Mouse (Mus musculus): Measurements from ENCODE around the gene Olfr279. TPM values are rescaled to one million over a fixed set of nuclear protein-coding genes. Genes with fewer than 3 reads are reported as not detected.

Olfr279 gene
- polyA plus RNA-seq, 1 experiment from 2014 or later = not detected

GRCm38 (mm10) chr15:98528066-98528563 is 35.9 kb downstream of the Olfr279 start:
- Histone ChIP-seq H3K4me1 (ENCODE audit: insufficient read depth, low read depth, low read length) (peaks cover 6% of the 10 kb centered on the region; the same call in 1 of the 2 replicates), H3K27me3 (replicated peaks; ENCODE audit: insufficient read depth, low read length) (no peaks in the 10 kb centered on the region), H3K9ac (replicated peaks; ENCODE audit: low read depth) (no peak overlapping the region), H3K4me3 (ENCODE audit: low read depth, low read length) (no peak overlapping the region), H3K27ac (ENCODE audit: low read length) (no peak overlapping the region), H3K9me3 (ENCODE audit: low read length) (no peaks in the 10 kb centered on the region), H3K36me3 (ENCODE audit: insufficient read depth, low read length) (peaks cover 27% of the 10 kb centered on the region), H3K4me2 (replicated peaks; ENCODE audit: low read depth, low read length) (no peak overlapping the region)
- no peak for DNase-seq (ENCODE audit: low spot score)
- ATAC-seq = no peak
- no peak for TF ChIP-seq EP300 (IDR thresholded peaks at IDR 0.05)
- TF ChIP-seq CTCF (IDR thresholded peaks at IDR 0.05) = no peak
- 87% methylated on average over 5 of the region's 5 CpGs for WGBS

- peak overlapping the region; percentile 63 for H3K4me2 ChIP-seq (replicated peaks; ENCODE audit: low read depth, low read length)
- H3K27me3 ChIP-seq (replicated peaks; ENCODE audit: insufficient read depth, low read length) = no peaks in the 10 kb centered on the region
- ATAC-seq (no peak), DNase-seq (ENCODE audit: low spot score) (peak; percentile 48)
- H3K9me3 ChIP-seq (ENCODE audit: low read length) = no peaks in the 10 kb centered on the region
- peaks cover 6% of the 10 kb centered on the region; the same call in 1 of the 2 replicates for H3K4me1 ChIP-seq (ENCODE audit: insufficient read depth, low read depth, low read length)
- H3K27ac ChIP-seq (ENCODE audit: low read length) = no peak overlapping the region
- WGBS = 21% methylated on average over 5 of the region's 5 CpGs
- peaks cover 9% of the 10 kb centered on the region for H3K36me3 ChIP-seq (ENCODE audit: insufficient read depth, low read length)
- H3K4me3 ChIP-seq (ENCODE audit: low read depth, low read length) = no peak overlapping the region
- TF ChIP-seq EP300 (IDR thresholded peaks at IDR 0.05) (no peak), CTCF (IDR thresholded peaks at IDR 0.05) (no peak)
- 0 out of 2 replicates have a peak overlapping the region, but pooled peaks have one; percentile 19 for H3K9ac ChIP-seq (replicated peaks; ENCODE audit: low read depth)
Observed at GRCm38 (mm10) chr15:98532281-98532680, 40.1 kb downstream of the Olfr279 start.

DNA sequence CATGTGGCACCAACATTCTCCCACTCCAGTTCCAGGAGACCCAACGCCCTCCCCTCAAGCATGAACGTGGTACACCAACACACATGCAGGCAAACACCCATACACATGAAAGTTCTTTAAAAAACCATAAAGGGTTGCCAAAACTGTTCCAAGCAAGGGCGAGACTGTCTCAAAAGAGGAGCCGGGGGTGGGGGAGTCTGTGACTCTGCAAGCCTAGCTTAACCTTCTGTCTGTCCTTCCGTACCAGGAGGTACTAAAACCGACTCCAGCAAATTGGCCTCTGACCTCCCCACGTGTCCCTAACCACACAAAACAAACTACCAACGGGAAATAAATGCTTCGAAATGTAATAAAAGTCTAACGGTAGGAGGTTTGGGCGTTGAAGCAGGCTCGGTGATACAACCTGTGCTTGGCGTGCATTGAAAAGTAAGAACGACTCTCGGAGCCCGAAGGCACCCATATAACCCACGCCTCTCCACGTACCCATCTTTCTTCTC is 40.9 kb downstream of the Olfr279 start:
- H3K9me3 ChIP-seq (ENCODE audit: low read length) = no peaks in the 10 kb centered on the region
- H3K4me3 ChIP-seq (ENCODE audit: low read depth, low read length) = peak overlapping the region; percentile 80
- no peak for DNase-seq (ENCODE audit: low spot score)
- ATAC-seq = no peak
- H3K36me3 ChIP-seq (ENCODE audit: insufficient read depth, low read length) = 0 out of 2 replicates have a peak, but pooled peaks cover under 1% of the 10 kb centered on the region
- WGBS = 1% methylated on average over 18 of the region's 18 CpGs
- peak overlapping the region; percentile 63 for H3K4me2 ChIP-seq (replicated peaks; ENCODE audit: low read depth, low read length)
- H3K27ac ChIP-seq (ENCODE audit: low read length) = peak overlapping the region; percentile 62
- H3K4me1 ChIP-seq (ENCODE audit: insufficient read depth, low read depth, low read length) = peaks cover 6% of the 10 kb centered on the region; the same call in 1 of the 2 replicates
- H3K27me3 ChIP-seq (replicated peaks; ENCODE audit: insufficient read depth, low read length) = no peaks in the 10 kb centered on the region
- TF ChIP-seq CTCF (IDR thresholded peaks at IDR 0.05) (no peak), EP300 (IDR thresholded peaks at IDR 0.05) (no peak)
- H3K9ac ChIP-seq (replicated peaks; ENCODE audit: low read depth) = peak overlapping the region; percentile 89

GRCm38 (mm10) chr15:98533881-98534627 is 41.9 kb downstream of the Olfr279 start, which contains the start of gene Kansl2:
TSS of gene Kansl2 (minus strand) at chr15:98534264.
- peak within 1 kb of the TSS; percentile 80 for H3K4me3 ChIP-seq (ENCODE audit: low read depth, low read length)
- no peaks in the 10 kb centered on the region for H3K27me3 ChIP-seq (replicated peaks; ENCODE audit: insufficient read depth, low read length)
- ATAC-seq (peak; percentile 100), DNase-seq (ENCODE audit: low spot score) (peak; percentile 100)
- peak within 1 kb of the TSS; percentile 99 for H3K27ac ChIP-seq (ENCODE audit: low read length)
- H3K9me3 ChIP-seq (ENCODE audit: low read length) = no peaks in the 10 kb centered on the region
- TF ChIP-seq EP300 (IDR thresholded peaks at IDR 0.05) = no peak; the same call in 1 of the 2 replicates
- no peak for TF ChIP-seq CTCF (IDR thresholded peaks at IDR 0.05)
- no peaks in the 10 kb centered on the region for H3K36me3 ChIP-seq (ENCODE audit: insufficient read depth, low read length)
- H3K4me1 ChIP-seq (ENCODE audit: insufficient read depth, low read depth, low read length) = peaks cover 6% of the 10 kb centered on the region; the same call in 1 of the 2 replicates
- whole genome bisulfite sequencing = under 1% methylated on average over 69 of the region's 70 CpGs
- peak within 1 kb of the TSS; percentile 89 for H3K9ac ChIP-seq (replicated peaks; ENCODE audit: low read depth)
- H3K4me2 ChIP-seq (replicated peaks; ENCODE audit: low read depth, low read length) = peak within 1 kb of the TSS; percentile 65

DNA sequence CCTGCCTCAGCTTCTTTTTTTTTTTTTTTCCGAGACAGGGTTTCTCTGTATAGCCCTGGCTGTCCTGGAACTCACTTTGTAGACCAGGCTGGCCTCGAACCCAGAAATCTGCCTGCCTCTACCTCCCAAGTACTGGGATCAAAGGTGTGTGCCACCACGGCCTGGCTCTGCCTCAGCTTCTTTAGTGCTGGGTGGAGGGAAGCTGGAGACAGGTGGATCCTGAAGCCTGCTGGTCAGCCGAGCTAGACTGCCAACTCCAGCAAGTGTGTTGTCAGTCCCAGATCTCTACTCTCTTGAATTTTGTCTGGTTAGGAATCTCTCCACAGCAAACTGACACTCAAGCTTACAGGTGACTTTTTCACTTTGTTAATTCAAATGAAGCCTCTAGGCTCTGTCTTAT is 43.7 kb downstream of the Olfr279 start:
- Histone ChIP-seq H3K27ac (ENCODE audit: low read length) (no peak overlapping the region), H3K9me3 (ENCODE audit: low read length) (no peaks in the 10 kb centered on the region), H3K4me3 (ENCODE audit: low read depth, low read length) (no peak overlapping the region), H3K36me3 (ENCODE audit: insufficient read depth, low read length) (no peaks in the 10 kb centered on the region), H3K4me1 (ENCODE audit: insufficient read depth, low read depth, low read length) (peaks cover 6% of the 10 kb centered on the region; the same call in 1 of the 2 replicates), H3K4me2 (replicated peaks; ENCODE audit: low read depth, low read length) (no peak overlapping the region), H3K9ac (replicated peaks; ENCODE audit: low read depth) (no peak overlapping the region), H3K27me3 (replicated peaks; ENCODE audit: insufficient read depth, low read length) (no peaks in the 10 kb centered on the region)
- DNase-seq (ENCODE audit: low spot score) = no peak
- ATAC-seq = no peak
- TF ChIP-seq CTCF (IDR thresholded peaks at IDR 0.05) (no peak), EP300 (IDR thresholded peaks at IDR 0.05) (no peak)
- 86% methylated on average over 4 of the region's 4 CpGs for WGBS

GRCm38 (mm10) chr15:98536828-98537510 is 44.8 kb downstream of the Olfr279 start:
- Histone ChIP-seq H3K27me3 (replicated peaks; ENCODE audit: insufficient read depth, low read length) (no peaks in the 10 kb centered on the region), H3K9me3 (ENCODE audit: low read length) (no peaks in the 10 kb centered on the region), H3K4me2 (replicated peaks; ENCODE audit: low read depth, low read length) (no peak overlapping the region), H3K9ac (replicated peaks; ENCODE audit: low read depth) (no peak overlapping the region), H3K4me1 (ENCODE audit: insufficient read depth, low read depth, low read length) (peaks cover 6% of the 10 kb centered on the region; the same call in 1 of the 2 replicates), H3K36me3 (ENCODE audit: insufficient read depth, low read length) (no peaks in the 10 kb centered on the region), H3K27ac (ENCODE audit: low read length) (no peak overlapping the region), H3K4me3 (ENCODE audit: low read depth, low read length) (no peak overlapping the region)
- TF ChIP-seq CTCF (IDR thresholded peaks at IDR 0.05) (no peak), EP300 (IDR thresholded peaks at IDR 0.05) (no peak)
- no peak for ATAC-seq
- no peak for DNase-seq (ENCODE audit: low spot score)
- WGBS = 82% methylated on average over 8 of the region's 8 CpGs

All from lung, postnatal 0 days (tissue).